Mouse (Mus musculus): Measurements from ENCODE around the gene P2rx1.

Gene P2rx1

DNA sequence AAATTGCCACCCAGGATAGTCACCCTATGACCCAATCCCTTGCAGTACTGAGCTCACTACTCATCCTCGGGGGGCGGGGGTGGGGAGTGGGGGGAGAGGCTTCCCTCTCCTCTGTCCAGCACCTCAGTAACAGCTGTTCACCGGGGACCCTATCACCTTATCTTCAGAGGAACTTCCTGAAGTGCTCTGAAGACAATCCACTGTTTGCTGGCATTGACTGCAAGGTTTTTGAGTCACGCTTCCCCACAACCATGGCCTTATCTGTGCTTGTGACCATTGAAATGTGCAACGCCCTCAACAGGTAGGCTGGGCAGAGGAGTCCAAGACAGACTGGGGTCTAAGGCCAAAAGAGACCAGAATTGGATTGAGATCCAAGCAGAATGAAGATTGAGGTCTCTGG, 11.1 kb upstream of the P2rx1 start:
- no peak for DNase-seq (ENCODE audit: low spot score in 2 of 2)

DNA sequence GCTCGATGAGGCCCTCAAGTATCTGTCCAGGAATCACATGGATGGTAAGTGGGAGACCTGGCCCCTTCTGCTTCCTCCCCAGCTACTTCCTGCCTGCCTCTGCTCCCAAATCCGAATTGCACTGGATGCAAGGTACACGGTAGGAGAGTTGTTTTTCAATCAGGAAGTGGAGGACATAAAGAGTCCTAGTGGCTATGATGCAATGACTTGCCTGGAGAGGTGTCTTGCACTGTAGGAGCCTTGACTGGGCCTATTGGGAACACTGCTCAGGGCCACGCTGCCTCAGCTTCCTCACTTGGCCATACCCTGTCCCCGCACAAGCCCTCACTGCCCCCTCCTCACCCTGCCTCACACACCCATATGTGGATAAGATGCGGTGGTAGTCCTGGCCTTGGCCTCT, 9.9 kb upstream of the P2rx1 start:
- no peak for DNase-seq (ENCODE audit: low spot score in 2 of 2)

DNA sequence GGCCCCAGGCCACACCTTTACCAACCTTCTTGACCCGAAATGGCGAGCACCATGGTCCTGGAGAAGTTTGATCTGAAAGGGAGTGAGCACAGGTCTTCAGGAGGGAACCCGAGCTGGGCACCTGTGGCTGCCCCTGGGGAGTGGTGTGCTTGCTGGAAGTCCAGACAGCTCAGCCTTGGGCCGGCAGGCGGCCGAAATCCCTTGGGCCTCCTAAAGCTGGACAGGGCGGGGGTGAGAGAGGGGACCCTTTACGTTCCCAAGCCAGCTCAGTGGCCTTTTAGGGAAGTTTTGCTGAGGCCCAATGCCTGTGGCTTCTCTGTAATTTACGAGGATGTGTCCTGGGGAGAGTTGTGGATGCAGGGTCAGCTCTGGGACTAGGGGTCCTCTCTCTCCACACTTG, 8.2 kb upstream of the P2rx1 start:
- DNase-seq (ENCODE audit: low spot score in 2 of 2): no peak

GRCm38 (mm10) chr11:72991961-72992360, 6.9 kb upstream of the P2rx1 start:
- no peak for DNase-seq (ENCODE audit: low spot score in 2 of 2)

DNA sequence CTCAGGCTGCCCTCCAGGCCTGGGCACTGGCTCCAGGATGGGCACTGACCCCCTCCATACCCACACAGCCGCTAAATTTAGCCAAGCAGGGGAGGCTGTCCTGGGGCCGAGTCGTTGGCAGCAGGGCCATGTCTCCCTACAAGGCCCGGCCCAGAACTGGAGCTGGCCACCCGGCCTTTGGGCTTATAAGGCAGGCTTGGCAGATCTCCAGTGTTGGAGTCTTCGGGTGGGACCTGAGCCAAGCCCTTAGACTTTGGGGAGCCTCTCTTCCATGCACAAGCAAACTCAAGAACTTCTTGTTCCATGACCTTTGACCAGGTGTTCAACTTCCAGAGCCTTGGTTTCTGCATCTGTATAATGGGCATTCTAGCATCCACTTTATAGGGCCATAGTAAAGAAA, 2.6 kb upstream of the P2rx1 start:
- no peak for DNase-seq (ENCODE audit: low spot score in 2 of 2)

- DNase-seq (ENCODE audit: low spot score in 2 of 2): no peak
These were observed 2.1 kb upstream of the P2rx1 start for GRCm38 (mm10) chr11:72996781-72997180.

- no peak for DNase-seq (ENCODE audit: low spot score in 2 of 2)
These were observed 1.2 kb upstream of the P2rx1 start for GRCm38 (mm10) chr11:72997529-72998326.

DNA sequence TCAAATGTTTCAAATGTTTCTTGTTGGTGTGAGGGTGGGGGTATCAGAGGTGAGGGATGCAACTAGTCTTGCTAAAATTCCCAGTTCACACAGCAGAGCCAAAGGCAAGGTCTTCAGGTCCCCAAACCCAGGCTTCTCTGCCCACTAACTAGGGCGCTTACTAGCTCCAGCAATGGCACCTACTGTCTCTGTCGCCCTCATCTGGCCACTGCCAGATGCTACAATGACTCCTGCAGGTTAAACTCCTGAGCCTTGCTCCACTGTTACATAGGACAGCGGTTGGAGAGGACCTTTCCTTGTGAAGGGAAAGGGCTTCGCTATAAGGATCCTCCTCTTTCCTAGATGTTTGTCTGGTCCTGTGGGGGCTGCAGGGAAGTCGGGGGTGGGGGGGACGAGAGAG, 2.1 kb downstream of the P2rx1 start:
- peak; percentile 75 to 78 for DNase-seq (ENCODE audit: low spot score in 2 of 2)

DNA sequence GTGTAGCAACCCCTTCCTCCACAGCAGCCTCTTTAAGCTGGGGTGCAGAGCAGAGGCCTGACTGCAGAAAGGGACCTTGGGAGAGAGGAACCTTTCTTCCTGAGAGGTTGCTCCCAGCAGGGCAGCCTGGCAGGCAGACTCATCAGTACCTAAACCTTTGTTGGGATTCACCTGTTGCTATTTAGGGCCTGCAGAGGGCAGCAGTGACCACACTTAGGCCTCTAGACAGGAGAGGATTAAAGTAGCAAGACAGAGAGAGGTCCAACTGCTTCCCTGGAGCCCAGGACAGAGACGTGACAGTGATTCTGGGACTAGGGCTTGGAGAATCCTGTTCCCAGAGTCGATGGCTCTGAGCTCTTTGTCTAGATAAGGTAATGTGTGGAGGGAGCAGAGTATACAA, 7.5 kb downstream of the P2rx1 start:
- peak; percentile 59 to 60 for DNase-seq (ENCODE audit: low spot score in 2 of 2)

GRCm38 (mm10) chr11:73007113-73007512, 8.2 kb downstream of the P2rx1 start:
- no peak for DNase-seq (ENCODE audit: low spot score in 2 of 2)

DNA sequence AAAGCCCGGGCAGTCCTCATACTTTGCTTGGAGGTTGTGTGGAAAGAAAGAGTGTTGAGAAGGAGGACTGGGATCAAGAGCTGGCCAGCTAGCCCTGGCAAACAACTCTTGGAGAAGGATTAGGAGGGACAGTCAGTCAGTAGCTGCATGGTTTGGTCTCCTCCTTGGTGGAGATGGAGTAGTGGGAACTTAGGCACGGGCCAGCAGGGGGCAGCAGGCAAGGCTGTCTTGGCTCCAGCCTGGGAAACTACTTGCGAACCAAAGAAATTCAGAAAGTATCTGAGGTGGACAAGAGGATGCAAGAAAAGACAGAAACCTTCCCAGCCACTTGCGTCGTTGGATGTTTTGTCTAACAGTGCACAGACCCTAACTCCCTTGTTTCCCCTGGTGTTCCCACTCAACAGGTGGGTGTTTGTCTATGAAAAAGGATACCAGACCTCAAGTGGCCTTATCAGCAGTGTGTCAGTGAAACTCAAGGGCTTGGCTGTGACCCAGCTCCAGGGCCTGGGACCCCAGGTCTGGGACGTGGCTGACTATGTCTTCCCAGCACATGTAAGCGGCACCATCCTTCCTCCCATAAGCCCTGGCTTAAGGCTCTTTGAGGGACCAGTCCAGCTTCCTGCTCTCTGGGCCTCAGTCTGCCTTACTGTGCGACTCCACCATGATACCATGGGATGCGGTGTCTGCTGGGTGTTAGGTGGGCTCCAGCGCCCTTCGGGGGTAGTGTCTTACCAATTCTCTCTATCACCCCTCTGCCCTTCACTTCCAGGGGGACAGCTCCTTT, 9.0 kb downstream of the P2rx1 start:
- DNase-seq (ENCODE audit: low spot score in 2 of 2): peak; percentile 63 to 65

- no peak for DNase-seq (ENCODE audit: low spot score in 2 of 2)
These were observed 9.9 kb downstream of the P2rx1 start for GRCm38 (mm10) chr11:73008826-73009225.

GRCm38 (mm10) chr11:73009531-73010274, 10.8 kb downstream of the P2rx1 start:
- DNase-seq (ENCODE audit: low spot score in 2 of 2): no peak

DNA sequence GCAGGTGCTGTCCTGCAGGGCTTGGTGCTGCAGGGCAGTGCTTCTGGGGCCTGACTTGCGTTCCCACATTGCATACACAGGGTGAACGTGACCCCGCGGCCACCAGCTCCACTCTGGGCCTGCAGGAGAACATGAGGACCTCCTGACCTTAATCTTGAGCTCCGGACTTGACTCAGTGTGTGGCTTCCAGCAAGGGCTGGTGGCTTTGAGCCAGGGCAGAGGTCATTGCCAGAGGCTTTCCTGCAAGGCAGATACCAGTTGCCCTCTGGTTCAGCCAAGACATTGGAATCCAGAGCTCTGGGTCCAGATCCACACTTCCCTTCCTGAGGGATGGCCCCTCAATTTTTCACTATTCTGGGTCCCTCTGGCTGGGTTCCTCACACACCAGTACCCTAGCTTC, 15.1 kb downstream of the P2rx1 start:
- no peak for DNase-seq (ENCODE audit: low spot score in 2 of 2)

DNA sequence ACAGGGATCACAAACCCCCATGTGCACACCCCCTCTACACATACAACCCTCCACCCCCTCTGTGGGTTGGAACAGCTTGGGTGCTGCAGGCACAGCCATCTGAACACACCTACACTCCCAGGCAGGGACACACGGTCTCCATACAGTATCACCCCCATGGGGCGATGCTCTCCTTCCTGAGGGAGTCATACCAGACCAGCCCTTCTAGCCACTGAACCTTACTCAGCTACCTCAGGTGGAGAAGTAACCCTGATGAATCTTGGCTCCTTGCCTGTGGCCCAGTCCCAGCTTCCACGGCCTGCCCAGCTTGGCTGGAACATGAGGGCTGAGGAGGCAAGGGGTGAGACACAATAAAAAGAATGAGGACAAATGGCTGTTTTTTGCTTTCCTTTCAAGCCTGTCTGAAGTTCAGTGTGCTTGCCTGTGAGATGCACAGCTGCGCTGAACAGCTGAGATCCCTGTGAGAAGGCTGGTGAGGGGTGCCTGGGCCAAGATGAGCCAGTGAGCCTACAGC, 16.0 kb downstream of the P2rx1 start:
- DNase-seq (ENCODE audit: low spot score in 2 of 2): peak; percentile 63 to 64

DNA sequence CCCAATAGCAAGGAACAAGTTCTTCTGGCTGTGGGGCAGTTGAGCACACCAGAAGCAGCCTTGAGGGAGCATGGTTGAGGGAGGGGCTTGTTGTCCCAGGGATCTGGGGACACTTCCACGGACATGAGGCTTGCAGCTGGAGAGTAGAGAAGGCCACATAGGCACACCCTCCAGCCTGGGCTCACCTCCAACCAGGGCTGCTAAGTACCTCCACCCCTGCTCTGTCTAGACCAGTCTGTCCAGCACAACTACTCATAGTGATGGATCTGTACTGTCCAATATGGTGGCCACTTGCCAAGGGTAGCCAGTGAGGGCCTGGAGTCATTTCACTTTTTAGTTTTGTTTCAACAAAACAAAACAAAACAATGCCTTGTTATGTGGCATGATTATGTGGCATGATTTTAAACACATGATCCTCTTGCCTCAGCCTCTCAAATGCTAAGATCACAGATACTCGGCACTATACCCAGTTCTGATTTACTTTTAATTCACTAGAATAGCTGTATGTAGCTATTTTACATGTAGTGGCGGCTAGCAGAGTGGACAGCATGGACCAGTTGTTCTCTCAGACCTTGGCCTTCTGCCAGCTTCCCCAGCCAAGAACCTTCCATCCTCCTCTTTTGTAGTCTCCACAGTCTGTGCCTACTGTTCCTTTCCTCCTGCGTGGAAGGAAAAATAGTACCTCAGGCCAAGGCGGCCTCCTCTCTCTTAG, 16.6 kb downstream of the P2rx1 start:
- peak; percentile 41 to 44 for DNase-seq (ENCODE audit: low spot score in 2 of 2)

DNA sequence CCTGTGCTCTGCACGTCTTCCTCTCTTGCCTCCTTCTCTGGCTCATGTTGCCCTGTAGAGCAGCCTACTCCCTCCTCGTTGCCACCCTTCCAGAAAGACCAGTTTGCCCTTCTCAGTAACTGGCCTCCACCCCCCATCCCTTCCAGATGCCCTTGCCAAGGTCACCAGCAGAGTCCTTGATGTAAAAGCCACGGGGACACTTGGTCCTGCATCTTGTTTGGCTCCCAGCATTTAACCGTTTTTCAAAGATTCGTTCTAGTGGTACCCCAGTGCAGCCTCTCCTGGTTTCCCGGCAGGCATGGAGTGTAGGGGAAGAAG, 17.2 kb downstream of the P2rx1 start:
- DNase-seq (ENCODE audit: low spot score in 2 of 2): no peak

- peak; percentile 93 to 94 for DNase-seq (ENCODE audit: low spot score in 2 of 2)
These were observed 19.7 kb downstream of the P2rx1 start, which contains the start of gene Camkk1 for GRCm38 (mm10) chr11:73018471-73019146. Gene Camkk1, plus strand, starts transcription at chr11:73019008.

- peak; percentile 84 to 89 for DNase-seq (ENCODE audit: low spot score in 2 of 2)
These were observed 20.4 kb downstream of the P2rx1 start for GRCm38 (mm10) chr11:73019147-73019795.

Measured in right cerebral cortex, adult 2 months (tissue).